Mouse (Mus musculus) heart, adult 18-20 months (tissue): ENCODE results near the gene Pdxk. TPM values are rescaled to one million over a fixed set of nuclear protein-coding genes. Genes with fewer than 3 reads are reported as not detected.
"Not testable (repeated sequence)": the region's sequence is repeated elsewhere in the genome, so short reads cannot be mapped to it uniquely, and the experiment has no call there.

ENCODE experiments used
- DNase-seq, 2 experiments: peaks; one replicate each; pipeline ENCODE4 v3.0.0; 2021 to 2022; ENCODE audit warnings: mixed read lengths in 1 of 2
- long read RNA-seq, 2 experiments: library from polyadenylated mRNA; stranded (forward); transcript quantifications; one replicate each; pipeline ENCODE4 v2.0.0; 2021
- total RNA-seq, 2 experiments: library from RNA; stranded (reverse); gene quantifications; 2 replicates each; pipeline ENCODE4 v1.2.3; 2021

Gene Pdxk
- 10 to 100 TPM; 11.5 to 12.0 TPM for total RNA-seq
- long read RNA-seq, experiment 1, full-length matches to known transcripts: 5 of 13 reads
- long read RNA-seq, experiment 1, partial matches to known transcripts: 0 of 13 reads
- long read RNA-seq, experiment 1, other reads (novel, unspliced or antisense): 8 of 13 reads
- long read RNA-seq, experiment 2, full-length matches to known transcripts: 4 of 9 reads
- long read RNA-seq, experiment 2, partial matches to known transcripts: 1 of 9 reads
- long read RNA-seq, experiment 2, other reads (novel, unspliced or antisense): 4 of 9 reads

DNA sequence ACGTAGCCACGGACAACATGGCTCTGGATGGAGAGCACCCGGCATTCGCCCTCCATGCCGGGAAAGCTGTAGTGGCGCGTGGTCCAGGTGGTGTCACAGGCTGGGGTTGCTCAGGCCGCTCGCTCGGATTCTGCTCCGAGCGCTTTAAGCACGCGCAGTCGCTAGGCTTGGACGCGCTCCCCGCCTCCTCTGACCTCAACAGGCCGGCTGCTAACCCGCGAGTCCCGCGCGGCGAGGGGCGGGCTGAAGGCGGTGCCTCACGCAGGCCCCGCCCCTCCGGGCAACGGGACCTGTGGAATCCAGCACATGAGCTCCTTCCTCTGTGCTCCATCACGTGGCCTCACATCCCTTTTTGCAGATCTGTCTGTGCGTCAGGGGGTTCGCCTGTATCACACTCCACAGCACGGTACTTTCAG is at the start of gene Pdxk:
Gene Pdxk (minus strand): TSS at position 184 of the 416 bp plus-strand sequence.
- DNase-seq: peak; percentile 95 to 98

DNA sequence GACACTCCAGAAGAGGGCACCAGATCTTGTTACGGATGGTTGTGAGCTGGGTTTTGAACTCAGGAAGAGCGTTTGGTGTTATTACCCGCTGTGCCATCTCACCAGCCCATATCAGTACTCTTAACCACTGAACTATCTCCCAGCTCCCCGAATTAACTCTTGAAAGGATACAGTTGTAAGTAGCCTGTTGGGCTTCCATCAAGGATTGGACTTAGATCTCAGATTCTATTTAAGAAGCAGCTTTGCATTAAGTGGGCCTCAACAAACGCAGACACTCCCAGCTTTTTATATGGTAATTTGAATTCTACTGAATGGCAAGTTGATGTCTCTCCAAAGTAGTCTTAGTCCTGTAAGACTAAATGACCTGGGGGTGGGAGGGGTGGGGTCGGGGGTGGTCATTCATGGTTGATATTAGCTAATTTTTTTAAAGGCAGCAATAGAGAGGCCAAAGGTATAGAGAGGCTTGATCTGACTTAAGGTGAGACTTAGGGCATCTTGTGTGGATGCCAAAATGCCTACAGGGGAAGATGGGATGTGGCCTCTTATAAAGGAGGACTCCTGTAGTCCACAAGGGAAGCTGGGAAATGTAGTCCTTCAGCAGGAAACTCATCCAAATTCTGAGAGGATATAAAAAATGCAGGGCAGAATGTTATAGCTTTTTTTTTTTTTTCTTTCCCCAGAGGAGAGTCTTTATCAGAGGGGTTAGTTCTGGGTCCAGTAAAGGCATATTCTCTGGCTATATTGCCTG is 38.4 kb upstream of the Pdxk start:
- no peak for DNase-seq

DNA sequence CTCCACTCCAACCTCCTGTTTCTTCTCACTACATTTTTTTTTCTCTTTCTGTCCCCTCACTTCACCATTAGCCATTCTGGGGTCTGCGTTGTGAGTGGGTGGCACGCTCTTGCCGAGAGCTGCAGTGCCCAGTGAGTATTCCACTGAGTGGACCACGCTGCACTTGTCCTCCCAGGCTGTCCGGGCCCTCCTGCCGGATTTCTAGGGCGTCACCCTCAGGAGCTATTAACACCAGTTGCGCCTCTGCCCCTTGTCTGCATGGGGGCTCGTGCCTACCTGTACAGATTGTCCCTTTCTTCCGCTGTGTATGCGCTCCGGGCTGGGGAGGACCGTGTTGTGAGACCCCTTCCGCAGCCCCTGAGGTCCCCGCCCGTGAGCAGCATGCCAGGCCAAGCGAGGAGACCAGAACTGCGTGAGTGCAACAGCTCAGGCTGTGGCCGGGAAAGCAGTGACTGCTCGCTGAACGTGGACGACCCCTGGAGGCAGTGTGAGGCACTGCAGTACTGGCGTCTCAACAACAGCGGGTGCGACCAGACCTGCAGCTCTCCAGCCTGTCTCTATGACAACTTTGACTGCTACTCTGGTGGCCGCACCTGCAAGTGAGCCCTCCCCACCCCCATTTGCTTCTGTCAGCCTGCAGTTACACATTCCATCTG is 22.8 kb upstream of the Pdxk start:
- peak; percentile 79 to 90 for DNase-seq

DNA sequence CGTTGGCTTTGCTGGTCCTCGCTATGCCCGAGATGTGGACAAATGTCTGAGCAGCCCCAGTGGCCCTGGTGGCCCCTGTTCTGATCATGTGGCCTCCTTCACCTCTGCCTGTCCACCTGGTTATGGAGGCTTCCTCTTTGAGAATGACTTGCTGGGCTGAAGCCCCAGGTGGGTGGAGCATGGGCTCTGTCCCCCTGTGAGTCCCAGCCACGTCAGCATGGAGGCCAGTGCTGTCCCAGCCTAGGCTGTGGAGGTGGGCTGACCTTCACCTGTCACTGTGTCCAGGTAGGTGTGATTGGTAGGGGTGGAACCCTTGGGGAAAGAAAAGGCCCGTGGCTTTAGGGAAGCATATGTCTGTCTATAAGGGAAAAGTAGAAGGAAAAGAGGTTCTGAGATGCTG is 22.1 kb upstream of the Pdxk start:
- DNase-seq: no peak

DNA sequence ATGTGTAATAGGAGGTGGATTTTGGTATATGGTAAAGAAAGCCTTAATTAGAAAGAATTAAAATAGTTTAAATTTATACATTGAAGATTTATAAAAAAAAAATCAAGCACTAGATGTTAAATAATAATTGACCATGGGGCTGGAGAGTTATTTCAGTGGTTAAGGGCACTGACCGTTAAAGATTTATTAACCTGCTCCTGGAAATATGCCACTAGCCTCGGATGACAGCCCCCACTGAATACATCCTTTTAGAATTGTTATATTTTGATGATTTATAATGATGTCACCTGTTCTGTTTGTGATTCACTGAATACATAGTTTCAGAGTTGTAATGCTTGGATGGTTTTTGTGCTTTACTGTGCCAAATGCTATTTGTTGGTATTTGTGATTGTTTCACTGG is 20.6 kb upstream of the Pdxk start:
- DNase-seq: not testable (repeated sequence)

DNA sequence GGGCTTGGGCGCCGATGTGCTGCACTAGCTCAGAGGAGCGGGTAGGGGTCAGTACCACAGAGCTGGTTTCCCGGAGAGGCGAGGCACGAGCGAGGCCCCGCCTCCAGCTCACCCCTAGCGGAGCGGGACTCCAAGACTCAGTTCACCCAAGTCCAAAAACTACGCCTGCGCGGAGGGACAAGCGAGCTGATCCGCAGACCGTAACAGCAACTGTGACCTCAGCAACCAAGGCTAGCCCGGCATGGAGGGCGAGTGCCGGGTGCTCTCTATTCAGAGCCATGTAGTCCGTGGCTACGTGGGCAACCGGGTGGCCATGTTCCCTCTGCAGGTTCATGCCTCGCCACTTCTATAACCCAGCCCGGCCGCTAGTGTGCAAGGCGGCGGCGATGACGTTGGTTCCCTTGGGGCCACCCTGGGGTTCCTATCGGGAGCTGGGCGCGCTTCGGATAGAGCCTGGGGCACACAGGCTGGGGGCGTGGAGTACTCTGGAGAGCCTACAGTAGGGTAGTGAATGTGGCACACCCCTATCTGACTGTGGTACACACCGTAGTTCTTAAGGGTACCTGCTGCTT is 17.2 kb upstream of the Pdxk start:
- DNase-seq: peak; percentile 45 to 52

DNA sequence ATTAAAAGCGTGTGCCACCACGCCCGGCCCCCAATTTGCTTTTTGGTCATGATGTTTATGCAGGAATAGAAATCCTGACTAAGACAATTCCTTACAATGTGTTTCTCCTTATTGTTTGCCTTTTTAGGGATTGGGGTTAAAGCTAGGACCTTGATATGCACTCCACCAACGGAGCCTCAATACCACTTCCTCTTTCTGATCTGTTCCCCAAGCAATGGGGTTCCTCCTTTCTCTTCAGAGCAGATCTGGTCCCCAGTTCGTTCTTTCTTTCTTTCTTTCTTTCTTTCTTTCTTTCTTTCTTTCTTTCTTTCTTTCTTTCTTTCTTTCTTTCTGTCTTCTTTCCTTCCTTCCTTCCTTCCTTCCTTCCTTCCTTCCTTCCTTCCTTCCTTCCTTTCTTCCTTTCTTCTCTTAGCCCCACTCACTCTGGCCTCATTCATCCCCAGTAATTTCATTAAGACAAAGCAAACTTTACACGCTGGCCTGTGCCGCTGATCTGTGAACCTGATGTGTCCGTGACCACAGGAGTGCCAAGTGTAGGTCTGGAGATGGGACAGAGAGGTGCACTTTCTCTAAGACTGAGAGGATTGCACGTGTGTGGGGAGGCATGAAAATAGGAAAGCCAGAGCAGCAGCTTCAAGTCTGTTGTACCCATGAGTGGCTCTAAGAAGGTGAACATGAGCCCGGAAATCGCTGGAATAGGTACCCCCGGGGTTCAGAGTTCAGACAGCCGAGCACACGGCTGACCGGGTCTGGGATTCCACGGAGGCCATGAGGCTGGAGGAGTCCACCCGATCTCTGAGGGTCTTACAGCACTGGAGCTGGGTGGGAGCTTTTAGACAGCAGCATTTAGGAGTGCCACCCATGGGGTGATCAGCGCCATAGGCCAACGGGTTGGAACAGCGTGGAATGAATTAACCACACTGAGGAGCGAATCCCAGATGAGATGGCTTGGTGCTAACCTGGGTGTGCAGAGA is 16.5 kb upstream of the Pdxk start:
- DNase-seq: no peak

DNA sequence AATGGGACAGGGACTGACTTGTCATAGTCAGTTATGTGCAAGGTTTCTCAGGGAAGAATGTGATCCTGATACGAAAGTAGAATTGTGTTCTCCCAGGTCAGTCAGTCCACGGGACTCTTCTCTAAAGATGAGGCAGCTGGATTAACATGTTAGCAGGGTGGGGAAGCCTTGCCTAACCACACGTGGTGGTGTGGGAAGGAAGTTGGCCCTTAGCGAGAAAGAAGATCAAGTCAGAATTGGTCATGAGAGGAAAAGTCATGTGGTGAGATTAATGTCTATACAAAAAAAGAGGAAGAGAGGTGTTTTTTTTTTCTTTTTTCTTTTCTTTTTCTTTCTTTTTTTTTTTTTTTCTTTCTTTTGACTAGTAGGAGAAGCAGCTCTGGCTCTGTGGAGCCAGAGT is 12.0 kb upstream of the Pdxk start:
- DNase-seq: no peak

DNA sequence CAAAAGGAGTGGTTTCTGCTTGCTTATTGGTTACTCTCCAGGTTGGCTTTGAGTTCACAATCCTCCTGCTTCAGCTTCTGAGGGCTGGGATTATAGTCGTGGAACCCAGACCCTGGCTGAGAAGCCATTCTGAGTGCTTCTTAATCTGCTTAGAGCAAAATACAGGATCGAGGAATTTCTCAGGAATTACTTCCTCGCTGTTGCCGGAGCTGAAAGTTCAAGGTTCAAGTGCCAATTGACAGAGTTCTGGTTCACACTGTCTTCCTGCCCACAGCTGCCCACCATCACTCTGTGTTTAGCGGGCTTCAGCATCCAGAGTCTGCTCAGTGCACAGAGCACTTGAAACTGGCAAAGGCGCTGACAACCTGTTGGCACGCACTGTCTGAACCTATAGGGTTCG is 10.0 kb upstream of the Pdxk start:
- DNase-seq: no peak

DNA sequence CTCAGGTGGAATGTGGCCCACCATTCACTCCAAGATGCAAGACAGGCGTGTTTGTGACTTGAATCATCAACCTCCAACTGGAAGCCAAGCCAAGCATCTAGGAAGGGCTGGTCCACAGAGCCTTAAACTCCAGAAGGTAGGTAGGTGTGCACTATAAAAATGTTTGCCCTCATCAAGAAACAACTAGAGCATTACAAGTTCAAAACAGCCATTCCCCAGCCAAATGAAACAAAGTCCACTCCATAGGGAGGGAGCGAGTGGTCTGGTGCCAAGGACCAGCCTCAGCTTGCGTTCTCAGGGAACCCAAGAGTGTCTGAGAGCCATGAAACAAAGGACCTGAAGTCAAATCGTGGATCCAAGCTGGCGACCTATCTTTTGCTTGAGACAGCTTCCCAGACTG is 8.7 kb upstream of the Pdxk start:
- no peak for DNase-seq

DNA sequence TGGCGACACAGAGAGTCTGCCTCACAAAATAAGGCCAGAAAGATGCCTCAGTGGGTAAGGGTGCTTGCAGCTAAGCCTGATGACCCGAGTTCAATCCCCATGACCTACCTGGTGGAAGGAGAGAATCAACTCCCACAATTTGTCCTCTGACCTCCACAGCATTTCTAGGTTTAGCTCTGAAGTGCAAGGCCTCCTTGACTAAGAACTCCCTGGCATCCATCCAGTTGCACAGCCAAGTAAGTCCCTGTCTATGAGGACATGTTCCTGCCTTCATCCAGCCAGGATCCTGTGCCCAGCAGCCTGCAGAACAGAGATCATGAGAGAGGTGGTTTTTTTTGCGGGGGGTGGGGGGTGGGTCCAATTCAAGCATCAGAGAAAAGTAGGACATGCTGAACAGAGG is 7.3 kb upstream of the Pdxk start:
- no peak for DNase-seq

DNA sequence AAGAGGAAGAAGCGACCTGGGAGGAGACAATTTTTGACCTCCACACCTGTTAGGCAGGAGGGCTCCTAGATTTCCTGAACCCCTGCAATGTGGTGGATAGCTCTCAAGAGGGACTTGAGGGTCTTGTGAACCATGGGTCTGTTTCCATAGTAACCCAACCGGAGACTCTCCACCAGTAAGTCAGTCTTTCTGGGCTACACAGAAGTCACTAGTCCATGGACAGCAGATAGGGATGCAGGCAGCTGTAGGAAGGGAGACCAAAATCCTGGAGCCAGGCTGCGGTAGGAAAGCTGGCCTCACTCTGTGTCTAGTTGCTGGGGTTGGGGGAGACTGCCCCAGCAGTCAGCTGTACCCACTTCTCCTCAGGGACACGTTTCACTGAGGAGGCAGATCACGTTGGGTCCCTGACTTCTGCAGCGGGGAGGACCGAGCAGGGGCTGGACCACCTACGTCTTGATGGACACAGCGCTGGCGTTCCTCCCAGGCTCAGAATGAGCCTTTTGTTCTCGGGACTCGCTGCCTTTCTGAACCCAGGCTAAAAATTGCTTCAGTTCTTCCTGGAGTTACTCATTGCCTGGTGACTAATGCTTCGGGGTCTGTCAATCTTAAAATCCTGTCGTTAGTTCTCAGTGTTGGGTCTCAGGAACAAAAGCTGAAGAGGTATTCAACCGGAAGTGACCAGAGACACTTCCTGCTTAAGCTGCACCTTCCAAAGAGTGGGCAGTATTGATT is 6.0 kb upstream of the Pdxk start:
- DNase-seq: no peak

DNA sequence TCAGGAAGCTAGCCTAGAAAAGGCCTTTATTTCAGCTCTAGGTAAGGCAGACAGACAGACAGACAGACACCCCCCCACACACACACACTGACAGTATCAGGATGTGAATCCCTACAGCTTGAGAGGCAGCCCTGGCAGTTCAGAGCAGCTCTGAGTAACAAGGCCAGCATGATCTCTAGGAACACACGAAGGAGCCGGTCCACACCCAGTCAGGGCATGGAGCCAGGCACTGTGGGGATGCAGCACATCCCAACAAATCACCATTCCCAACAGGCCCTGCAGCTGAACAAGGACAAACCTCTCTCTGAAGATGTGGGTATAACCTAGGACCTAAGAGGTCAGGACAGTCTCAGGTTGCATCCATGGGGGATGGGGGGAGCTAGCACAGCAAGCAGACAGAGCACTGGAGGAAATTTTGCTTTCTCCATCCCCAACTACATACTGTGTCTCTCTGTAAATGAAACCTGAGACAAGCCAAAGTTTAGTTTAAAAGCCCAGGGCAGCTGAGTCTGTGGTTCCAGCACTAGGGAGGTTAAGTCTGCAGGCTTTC is 3.1 kb upstream of the Pdxk start:
- DNase-seq: peak; percentile 28 to 38

DNA sequence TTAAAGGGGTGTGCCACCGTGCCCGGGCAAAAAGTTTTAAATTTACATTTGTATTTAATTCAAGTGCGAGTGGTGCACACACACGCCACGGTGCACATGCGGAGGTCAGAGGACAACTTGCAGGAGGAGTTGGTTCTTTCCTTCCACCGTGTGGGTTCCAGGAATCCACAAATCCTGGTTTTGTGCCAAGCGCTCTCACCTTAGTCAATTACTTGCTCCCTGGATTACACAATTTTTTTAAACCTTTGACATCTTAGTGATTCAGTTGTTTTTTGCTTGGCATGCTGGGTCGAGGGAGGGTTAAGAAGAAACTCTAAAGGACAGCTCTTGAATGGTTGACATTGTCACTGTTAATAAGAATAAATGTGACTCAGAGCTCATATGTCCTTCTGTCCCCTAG is 1.9 kb upstream of the Pdxk start:
- DNase-seq: no peak

DNA sequence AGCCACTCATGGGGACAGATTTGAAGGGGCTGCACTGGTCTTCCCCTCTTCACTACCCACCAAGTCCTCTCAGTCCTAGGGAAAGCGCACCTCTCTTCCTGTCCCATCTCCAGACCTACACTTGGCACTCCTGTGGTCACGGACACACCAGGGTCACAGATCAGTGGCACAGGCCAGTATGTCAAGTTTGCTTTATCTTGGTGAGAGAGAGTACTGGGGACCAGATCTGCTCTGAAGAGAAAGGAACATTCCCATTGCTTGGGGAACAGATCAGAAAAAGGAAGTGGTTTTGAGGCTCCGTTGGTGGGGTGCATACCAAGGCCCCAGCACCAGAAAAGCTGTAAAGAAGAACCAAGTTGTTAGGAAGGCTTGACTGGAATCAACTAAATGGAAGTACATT is 697 bp upstream of the Pdxk start:
- peak; percentile 36 to 51 for DNase-seq

DNA sequence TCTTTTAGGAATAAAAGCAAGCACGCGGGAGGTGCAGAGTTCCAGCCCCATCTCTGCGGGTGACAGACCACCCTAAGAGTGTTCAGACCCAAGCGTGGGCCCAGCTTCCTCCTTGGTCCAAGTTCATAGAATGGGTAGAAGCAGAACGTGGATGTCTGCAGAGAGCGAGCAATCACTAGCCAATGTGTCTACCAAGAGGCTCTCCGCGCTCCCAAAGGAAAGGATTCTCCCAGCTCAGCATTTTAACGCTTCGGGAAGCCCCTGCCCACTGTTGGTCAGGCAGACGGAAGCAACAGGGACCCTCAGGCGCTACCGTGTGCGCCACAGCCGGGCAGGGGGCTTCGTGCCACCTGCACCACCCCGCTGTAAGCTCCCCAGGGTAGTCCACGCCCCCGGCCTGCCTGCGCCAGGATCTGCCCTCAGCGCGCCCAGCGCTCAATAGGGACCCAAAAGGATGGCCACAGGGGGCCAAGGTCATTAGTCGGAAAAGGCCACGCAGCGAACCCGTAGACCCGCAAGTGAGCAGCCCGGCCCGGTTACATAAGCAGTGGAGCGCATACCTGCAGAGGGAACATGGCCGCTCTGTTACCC is 479 bp downstream of the Pdxk start:
- no peak for DNase-seq

DNA sequence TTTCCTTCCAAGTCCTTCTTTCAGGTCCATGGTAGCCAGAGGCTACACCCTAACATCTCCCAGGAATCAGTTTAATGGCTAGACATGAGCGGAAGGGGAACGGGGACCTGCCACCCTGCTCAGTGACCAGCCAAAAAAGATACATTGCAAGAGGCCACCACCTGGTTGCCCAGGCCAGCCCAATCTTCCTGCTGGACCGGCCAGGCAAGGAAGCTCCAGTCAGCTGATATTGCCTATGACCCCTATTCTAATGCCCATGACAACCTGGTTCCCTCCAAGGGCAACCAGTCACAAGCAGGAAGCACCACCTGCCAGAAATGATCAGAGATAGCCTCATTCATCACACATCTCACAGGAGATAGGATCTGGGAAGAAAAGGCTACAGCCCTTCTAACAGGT is 1.0 kb downstream of the Pdxk start:
- DNase-seq: peak in 1 of 2 experiments; percentile 28

DNA sequence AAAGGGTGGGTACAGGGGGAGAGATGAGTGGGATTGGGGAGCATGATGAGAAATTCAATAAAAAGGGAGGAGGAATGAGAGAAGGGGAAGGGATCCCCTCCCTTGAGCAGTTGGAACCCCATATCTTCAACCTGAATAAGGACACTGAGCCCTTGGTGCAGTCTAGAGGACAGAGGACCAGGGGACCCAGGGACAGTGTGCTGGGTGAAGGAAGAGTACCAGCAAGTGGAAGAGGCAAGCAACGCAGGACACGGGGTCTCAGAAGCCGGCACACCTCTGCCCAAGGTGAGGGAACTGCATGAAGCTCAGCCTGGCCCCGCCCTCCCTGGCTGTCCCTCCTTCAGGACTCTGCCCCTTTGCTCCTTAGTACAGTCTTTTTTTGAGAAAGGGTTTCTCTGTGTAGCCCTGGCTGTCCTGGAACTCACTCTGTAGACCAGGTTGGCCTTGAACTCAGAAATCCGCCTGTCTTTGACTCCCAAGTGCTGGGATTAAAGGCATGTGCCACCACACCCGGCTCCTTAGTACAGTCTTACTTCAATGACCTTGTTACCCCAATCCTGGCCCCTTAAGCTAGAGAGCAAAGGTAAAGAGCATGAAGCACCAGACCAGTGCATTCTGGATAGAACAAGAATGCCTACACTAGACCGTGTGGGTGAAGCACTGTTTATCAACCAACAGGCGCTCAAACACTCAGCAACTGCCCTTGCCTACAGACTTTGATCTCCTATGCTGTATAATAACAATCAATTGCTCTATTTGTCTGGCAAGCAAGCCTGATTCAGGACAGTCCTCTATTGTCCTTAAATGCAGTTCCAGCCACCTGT is 1.6 kb downstream of the Pdxk start:
- DNase-seq: no peak

DNA sequence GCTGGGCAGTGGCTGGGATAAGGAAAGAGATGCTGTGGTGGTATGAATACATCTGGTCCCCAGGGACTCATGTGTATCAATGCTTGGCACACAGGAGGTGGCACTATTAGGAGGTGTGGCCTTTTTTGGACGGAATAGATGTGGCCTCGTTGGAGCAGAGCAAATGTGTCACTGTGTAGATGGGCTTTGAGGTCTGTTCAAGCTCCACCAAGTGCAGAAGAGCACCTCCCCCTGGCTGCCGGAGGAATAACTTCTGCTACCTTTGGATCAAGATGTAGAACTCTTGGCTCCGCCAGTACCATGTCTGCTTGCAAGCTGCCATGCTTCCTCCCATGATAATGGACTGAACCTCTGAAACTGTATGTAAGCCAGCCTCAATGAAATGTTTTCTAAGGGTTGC is 3.0 kb downstream of the Pdxk start:
- DNase-seq: no peak
